Mouse (Mus musculus): ENCODE measurements around the gene Dapk2.
"Not testable (repeated sequence)": the region's sequence is repeated elsewhere in the genome, so short reads cannot be mapped to it uniquely, and the experiment has no call there.

The Dapk2 gene

GRCm38 (mm10) chr9:66271726-66272125 is 113.7 kb downstream of the Dapk2 start:
- in situ Hi-C loops (cut with MboI; ENCODE audit: low sequenced_read_pairs): no loop called here

GRCm38 (mm10) chr9:66273632-66274031 is 115.6 kb downstream of the Dapk2 start:
- in situ Hi-C loops (cut with MboI; ENCODE audit: low sequenced_read_pairs): no loop called here

- in situ Hi-C loops (cut with MboI; ENCODE audit: low sequenced_read_pairs): no loop called here
Measured at GRCm38 (mm10) chr9:66274657-66275056, 116.6 kb downstream of the Dapk2 start.

- in situ Hi-C loops (cut with MboI; ENCODE audit: low sequenced_read_pairs): no loop called here
Measured at GRCm38 (mm10) chr9:66275267-66275991, 117.4 kb downstream of the Dapk2 start.

GRCm38 (mm10) chr9:66276062-66276461 is 118.0 kb downstream of the Dapk2 start:
- in situ Hi-C loops (cut with MboI; ENCODE audit: low sequenced_read_pairs): no loop called here

GRCm38 (mm10) chr9:66276697-66277385 is 118.8 kb downstream of the Dapk2 start:
- in situ Hi-C loops (cut with MboI; ENCODE audit: low sequenced_read_pairs): no loop called here

- in situ Hi-C loops (cut with MboI; ENCODE audit: low sequenced_read_pairs): no loop called here
Measured at GRCm38 (mm10) chr9:66279647-66280046, 121.6 kb downstream of the Dapk2 start.

- in situ Hi-C loops (cut with MboI; ENCODE audit: low sequenced_read_pairs): no loop called here
Measured at GRCm38 (mm10) chr9:66280496-66280895, 122.5 kb downstream of the Dapk2 start.

GRCm38 (mm10) chr9:66281501-66281951 is 123.5 kb downstream of the Dapk2 start:
- in situ Hi-C loops (cut with MboI; ENCODE audit: low sequenced_read_pairs): no loop called here

GRCm38 (mm10) chr9:66282582-66282981 is 124.6 kb downstream of the Dapk2 start:
- in situ Hi-C loops (cut with MboI; ENCODE audit: low sequenced_read_pairs): no loop called here

GRCm38 (mm10) chr9:66283565-66284203 is 125.7 kb downstream of the Dapk2 start:
- in situ Hi-C loops (cut with MboI; ENCODE audit: low sequenced_read_pairs): no loop called here

- in situ Hi-C loops (cut with MboI; ENCODE audit: low sequenced_read_pairs): not testable (repeated sequence)
Measured at GRCm38 (mm10) chr9:66285241-66285640, 127.2 kb downstream of the Dapk2 start.

- in situ Hi-C loops (cut with MboI; ENCODE audit: low sequenced_read_pairs): no loop called here
Measured at GRCm38 (mm10) chr9:66285901-66286300, 127.9 kb downstream of the Dapk2 start.

GRCm38 (mm10) chr9:66290727-66291126 is 132.7 kb downstream of the Dapk2 start:
- in situ Hi-C loops (cut with MboI; ENCODE audit: low sequenced_read_pairs): no loop called here

GRCm38 (mm10) chr9:66293319-66293718 is 135.3 kb downstream of the Dapk2 start:
- in situ Hi-C loops (cut with MboI; ENCODE audit: low sequenced_read_pairs): no loop called here

GRCm38 (mm10) chr9:66294227-66294626 is 136.2 kb downstream of the Dapk2 start:
- in situ Hi-C loops (cut with MboI; ENCODE audit: low sequenced_read_pairs): no loop called here

GRCm38 (mm10) chr9:66294980-66295410 is 137.0 kb downstream of the Dapk2 start:
- in situ Hi-C loops (cut with MboI; ENCODE audit: low sequenced_read_pairs): no loop called here

GRCm38 (mm10) chr9:66295577-66296120 is 137.6 kb downstream of the Dapk2 start:
- in situ Hi-C loops (cut with MboI; ENCODE audit: low sequenced_read_pairs): no loop called here

- in situ Hi-C loops (cut with MboI; ENCODE audit: low sequenced_read_pairs): no loop called here
Measured at GRCm38 (mm10) chr9:66298783-66299182, 140.8 kb downstream of the Dapk2 start.

GRCm38 (mm10) chr9:66300448-66301027 is 142.5 kb downstream of the Dapk2 start:
- in situ Hi-C loops (cut with MboI; ENCODE audit: low sequenced_read_pairs): no loop called here
